Mouse (Mus musculus) layer of hippocampus, adult 8-10 months (tissue): ENCODE results near the gene Gm3285. TPM values are rescaled to one million over a fixed set of nuclear protein-coding genes. Genes with fewer than 3 reads are reported as not detected.
A peak's percentile ranks its signal among the peaks of the same experiment; 100 is the strongest.

Experiments used
- DNase-seq, 2 experiments: peaks; one replicate each; pipeline ENCODE4 v3.0.0; 2022; ENCODE audit warnings: low spot score in 2 of 2
- total RNA-seq, 4 experiments: library from RNA; stranded (reverse); gene quantifications; 2 replicates each; pipeline ENCODE4 v1.2.4; 2022

The Gm3285 gene
- not detected for total RNA-seq

DNA sequence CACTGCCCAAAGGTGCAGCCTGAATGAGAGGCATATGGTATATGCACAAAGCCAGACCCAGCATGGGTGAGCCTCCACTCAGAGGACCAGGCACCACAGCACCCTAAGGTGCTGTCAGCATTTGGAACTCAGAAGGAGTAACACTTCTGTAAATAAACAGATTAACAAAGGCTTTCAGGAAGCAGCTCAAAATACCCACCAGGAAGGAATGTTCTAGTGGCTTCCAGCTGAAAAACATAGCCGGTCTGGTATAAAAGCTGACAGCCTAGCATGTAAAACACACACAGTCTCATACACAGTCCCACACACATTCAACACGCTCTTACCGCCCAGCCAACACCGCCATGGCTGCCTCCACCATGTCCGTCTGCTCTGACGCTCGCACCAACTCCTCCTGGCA is at the start of gene Gm3285:
Gene Gm3285, plus strand, starts transcription at position 301 of the 400 bp plus-strand sequence.
- no peak for DNase-seq

DNA sequence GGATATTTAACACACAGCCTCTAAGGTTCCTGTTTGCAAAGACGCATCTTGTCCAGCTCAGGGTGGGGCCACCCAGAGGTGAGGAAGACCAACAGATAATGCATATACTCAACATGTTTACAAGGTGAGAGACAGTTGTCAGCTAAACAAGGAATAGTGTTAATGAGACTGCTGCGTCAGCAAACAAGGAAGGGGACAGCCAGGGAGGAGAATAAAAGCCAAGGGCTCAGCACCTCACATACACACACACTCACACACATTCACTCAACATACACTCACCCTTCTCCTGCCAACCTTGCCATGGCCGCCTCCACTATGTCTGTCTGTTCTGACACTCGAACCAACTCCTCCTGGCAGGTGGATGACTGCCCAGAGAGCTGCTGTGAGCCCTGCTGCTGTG is 47.4 kb upstream of the Gm3285 start, which contains the start of gene Gm2696:
Gene Gm2696, plus strand, starts transcription at position 301 of the 400 bp plus-strand sequence.
- no peak for DNase-seq

DNA sequence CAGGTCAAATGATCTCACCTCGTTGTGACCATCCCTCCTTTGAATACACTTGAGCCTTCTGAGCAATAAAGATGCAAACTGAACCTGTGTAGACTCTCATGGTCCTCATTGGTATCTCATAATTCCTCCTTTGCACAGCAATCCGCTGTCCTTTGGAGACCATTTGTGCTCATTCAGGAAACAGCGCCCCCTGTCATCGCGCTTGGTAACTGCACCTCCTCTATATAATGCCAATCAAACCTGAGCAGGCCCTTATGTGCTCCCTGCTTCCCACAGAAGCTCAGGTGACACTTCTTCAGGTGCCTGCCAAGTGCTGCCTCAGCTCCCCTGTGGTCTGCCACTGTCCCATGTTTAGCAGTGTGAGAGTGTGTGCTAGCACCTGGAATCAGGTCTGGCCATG is 46.3 kb upstream of the Gm3285 start:
- no peak for DNase-seq

DNA sequence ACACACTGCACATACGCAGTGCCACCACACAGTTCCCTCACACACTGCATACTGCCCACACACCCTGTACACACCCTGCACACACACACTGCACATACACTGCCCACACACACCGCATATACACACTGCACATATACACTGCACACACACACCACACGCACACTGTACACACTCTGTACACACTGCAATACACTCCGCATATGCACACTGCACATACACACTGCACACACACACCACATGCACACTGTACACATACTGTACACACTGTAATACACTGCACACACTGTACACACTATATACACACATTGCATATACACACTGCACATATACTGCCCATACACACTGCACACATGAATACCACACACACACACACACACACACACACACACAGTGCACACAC is 43.3 kb upstream of the Gm3285 start:
- no peak for DNase-seq

DNA sequence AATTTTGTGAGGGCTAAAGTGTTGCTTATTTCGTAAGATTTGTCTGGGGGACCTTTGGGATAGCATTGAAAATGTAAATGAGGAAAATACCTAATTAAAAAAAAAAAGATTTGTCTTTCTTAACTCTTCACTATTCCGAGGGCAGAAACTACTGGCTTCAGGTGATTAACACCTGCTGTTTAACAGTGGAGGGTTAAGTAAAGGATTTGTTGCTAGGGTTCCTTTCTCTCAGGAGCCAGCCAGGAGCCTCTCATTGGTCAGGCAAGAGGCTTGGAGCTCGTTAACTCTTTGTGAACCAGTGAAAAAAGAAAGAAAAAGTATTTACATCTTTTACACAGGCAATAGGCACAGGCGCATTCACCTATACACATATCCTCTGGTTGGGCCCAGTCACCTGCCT is 42.6 kb upstream of the Gm3285 start:
- DNase-seq = no peak

DNA sequence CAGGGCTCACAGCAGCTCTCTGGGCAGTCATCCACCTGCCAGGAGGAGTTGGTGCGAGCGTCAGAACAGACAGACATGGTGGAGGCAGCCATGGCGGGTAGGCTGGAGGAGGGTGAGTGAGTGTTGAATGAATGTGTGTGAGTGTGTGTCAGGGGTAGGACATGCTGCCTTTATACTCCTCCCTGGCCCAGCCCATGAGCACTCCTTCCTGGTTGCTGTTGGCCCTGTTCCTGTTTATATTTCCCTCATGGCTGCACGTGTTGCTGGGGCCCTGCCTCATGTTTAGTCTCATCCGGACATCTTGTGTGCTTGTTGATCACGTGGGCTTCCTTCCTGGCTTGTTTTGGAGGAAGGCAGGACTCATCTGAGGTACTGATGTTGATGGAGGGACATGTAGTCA is 34.8 kb upstream of the Gm3285 start, which contains the start of gene Krtap10-4:
Gene Krtap10-4, minus strand, starts transcription at position 145 of the 400 bp plus-strand sequence.
- no peak for DNase-seq

DNA sequence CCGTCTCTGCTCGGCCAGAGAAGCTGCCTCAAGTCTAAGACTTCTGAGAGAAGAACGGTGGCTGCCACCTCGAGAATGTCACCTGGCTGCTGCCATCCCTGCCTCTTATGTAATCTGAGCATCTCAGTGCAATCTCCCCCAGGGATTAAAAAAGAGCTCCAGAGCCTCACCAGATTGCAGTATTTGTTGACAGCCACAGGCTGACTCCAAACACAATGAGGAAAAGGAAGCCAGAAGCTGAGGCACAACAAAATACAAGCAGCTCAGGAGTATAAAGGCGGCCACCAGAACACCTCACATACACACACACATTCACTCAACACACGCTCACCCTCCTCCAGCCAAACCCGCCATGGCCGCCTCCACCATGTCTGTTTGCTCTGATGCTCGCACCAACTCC is 26.1 kb upstream of the Gm3285 start, which contains the start of gene Krtap10-10:
Gene Krtap10-10, plus strand, starts transcription at position 301 of the 400 bp plus-strand sequence.
- DNase-seq = no peak

DNA sequence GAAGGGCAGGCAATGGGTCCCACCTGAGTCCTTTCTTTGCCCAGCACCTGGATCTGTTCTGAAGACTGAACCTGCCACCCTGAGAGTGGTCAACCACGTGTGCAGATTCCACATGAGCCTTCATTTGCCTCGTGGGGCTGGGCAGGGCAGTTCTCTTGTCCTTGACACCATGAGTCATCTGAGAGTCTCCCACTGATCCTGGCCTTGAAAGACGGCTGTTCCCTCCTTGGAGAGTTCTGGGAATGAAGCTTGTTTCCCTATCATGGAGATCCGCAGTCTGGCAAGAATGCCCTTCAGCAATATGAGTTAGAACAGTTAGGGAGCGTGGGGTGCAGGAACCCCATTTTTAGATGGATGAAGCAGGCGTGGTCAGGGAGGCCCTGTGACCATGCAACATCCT is 22.8 kb upstream of the Gm3285 start:
- DNase-seq = no peak

DNA sequence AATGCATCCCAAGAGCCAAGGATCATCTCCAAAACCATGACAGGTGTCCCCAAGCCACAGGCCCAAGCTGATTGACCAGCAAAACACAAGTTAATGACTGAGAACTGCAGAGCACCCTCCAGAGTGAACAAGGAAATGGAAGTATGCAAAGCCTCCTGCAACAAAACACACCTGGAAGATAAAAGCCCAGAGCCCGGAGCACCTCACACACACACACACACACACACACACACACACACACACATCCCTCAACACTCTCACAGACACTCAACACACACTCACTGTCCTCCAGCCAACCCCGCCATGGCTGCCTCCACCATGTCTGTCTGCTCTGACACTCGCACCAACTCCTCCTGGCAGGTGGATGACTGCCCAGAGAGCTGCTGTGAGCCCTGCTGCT is 15.3 kb upstream of the Gm3285 start, which contains the start of gene Gm36176:
Gene Gm36176, plus strand, starts transcription at position 301 of the 400 bp plus-strand sequence.
- no peak for DNase-seq

DNA sequence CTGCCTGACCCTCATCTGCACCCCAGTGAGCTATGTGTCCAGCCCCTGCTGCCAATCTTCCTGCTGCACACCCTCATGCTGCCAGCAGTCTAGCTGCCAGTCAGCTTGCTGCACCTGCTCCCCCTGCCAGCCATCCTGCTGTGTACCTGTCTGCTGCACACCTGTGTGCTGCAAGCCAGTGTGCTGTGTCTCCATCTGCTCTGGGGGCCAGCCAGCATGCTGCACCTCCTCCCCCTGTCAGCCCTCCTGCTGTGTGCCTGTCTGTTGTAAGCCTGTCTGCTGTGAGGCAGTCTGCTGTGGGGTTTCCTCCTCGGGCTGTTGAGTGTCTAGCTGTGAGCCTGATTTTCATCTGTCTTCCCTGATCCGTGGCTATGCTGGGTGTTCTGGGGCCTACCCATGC is 14.8 kb upstream of the Gm3285 start:
- DNase-seq = no peak

DNA sequence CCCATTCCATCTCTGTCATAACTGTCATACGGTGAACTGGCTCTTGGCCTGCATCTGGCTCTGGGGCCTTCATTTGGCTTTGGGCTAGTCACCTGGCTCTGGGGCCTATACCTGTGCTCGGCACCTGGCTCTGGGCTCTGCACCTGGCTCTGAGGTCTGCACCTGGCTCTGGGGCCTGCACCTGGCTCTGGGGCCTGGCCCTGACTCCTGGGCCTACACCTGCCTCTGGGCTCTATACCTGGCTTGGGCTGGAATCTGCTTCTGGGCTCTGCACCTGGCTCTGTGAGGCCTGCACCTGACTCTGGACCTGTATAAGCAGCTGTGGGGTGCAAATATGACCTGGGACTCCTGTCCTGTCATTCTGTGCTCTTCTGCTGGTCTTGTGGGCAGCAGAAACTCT is 14.2 kb upstream of the Gm3285 start:
- DNase-seq = no peak

DNA sequence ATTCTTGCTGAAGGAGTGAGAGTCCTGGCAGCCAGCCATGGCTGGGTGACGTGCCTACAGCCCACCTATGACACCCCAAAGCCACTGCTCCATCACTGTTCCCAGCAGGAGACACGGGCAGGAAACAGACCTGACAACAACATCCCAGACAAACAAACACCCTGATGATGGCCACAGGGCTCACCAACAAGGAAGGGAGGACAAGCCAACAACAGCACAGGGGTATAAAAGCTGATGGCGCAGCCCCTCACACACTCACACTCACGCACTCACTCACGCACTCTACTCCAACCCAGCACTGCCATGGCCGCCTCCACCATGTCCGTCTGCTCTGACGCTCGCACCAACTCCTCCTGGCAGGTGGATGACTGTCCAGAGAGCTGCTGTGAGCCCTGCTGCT is 9.2 kb upstream of the Gm3285 start, which contains the start of gene Gm10318:
Gene Gm10318, plus strand, starts transcription at position 301 of the 400 bp plus-strand sequence.
- DNase-seq = no peak

DNA sequence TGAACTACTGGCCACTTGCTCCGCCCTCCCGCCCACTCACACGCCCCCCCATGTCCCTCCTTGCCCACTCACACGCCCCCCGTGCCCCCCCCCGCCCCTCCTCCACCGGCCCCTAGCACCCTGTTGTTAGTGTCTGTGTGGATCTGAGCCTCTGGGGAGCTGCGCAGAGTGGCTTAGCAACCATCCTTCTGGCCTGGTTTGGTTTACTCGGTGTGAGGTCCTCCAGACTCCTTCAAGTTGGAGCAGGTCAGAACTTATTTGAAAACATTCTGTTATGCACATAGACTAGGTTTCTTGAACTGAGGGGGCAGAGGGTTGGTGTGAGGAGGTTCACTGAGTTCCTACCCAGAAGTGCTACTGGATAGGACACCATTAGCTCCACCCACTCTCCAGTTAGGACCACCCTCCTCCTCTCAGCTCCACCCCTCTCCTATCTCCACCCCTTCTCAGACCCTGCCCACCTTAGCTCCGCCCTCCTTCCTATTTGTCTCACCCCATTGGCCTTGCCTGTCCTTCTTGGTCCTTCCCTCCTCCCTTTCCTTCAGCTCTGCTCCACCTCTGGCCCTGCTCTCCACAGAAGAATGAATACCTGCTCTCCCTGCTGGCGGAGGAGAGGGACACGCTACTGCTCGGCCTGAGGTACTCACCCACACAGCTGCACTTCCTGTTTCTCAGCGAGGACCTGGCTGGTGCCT is 2.4 kb downstream of the Gm3285 start:
- DNase-seq = no peak

DNA sequence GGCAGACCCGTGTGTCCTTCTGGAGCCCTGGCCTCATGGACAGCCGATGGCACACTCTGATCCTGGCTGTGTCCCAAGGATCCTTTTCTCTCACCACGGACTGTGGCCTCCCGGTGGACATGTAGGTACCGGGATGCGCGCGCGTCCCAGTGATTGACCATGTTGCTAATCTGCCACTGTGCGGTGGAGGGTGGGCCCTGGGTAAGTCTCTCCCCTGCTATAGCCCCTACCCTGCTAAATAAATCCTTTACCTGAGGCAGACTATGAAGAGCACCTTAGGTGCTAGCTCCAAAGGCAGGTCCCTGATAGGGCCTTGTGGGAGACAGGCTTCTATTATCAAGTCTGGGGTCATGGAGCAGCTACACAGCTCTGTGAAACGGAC is 3.0 kb downstream of the Gm3285 start:
- DNase-seq = no peak

DNA sequence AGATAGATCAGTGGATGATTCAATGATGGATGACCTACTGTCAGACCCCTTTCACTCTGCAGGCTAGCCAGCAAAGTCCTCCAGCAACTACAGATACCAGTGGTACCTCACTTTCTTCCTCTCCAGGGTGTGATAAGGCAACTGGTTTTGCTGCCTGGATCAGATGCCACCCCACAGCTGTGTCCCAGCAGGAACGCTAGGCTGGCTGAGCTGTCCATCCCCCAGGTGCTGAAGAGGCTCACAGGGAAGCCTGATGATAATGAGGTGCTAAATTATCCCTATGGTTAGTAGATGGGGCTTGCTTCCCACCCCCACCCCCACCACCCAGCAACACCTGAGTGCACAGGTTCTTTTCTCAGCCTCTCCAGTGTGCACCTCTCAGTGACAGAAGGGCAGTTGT is 5.8 kb downstream of the Gm3285 start:
- DNase-seq = no peak

DNA sequence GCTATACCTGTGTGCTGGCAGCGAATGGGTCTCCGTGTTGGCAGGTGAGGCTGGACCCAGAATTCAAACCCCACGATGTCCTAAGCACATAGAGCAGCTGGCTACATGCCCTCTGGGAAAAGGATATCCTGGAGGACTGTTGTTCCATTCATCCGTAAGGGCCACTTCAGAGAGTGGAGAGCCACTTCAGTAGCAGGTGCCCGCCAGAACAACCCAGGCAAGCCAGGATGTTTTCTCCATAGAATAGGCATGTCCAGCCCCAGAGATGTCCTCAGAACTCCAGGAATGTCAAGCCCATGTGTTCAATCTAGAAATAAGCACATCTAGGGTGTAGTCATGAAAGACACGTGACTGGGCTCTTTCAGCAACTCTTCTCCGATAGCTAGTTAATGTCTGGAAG is 7.9 kb downstream of the Gm3285 start:
- no peak for DNase-seq

DNA sequence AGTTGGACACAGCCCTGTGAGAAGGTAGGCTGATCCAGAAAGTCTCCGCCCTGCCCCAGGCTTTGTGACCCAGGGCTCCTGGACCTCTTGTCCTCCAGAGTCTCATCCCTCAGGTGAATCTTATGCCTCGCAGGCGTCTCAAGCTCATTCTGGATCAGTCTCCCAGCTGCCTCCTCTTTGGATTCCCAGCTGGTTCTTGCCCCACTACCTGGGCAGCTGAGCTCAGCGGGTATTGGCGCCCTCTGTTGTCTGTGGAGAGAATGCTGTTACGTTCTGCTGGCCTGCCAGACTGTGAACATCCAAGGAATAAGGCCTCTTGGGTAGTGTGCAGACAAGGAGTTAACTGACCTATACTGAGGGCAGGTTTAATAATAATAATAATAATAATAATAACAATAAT is 17.2 kb downstream of the Gm3285 start:
- DNase-seq = peak in 1 of 2 experiments; percentile 33

DNA sequence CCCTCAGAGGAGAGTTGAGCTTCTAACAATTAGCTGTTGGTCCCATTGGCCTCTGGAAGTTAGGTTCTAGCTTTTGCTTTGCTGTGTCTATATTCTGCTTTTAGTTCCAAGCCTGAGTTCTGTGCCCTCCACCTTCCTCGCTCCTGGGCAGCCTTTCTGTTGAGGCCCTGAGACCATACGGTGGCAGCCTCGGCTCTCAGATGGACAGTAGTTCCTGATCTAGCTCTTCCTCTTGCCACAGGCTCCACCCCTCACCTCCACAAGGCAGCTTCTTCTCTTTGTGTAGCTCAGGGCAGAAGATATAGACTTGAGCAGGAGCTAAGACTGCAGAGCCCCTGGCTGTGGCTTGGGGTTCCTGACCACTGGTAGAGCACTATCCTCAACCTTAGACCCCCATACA is 18.5 kb downstream of the Gm3285 start:
- no peak for DNase-seq

DNA sequence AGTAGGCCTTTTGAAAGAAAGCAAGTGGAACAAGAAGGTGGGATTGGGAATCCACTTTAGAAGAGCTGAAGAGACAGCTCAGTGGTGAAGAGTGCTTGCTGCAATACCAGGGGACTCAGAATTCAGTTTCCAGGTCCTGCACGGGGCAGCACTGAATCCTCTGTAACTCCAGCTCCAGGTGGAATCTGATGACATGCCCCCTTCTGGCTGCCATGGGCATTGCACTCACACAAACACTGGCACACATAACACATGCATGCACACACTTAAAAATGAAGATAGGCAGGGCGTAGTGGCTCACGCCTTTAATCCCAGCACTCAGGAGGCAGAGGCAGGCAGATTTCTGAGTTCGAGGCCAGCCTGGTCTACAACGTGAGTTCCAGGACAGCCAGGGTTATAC is 20.8 kb downstream of the Gm3285 start:
- no peak for DNase-seq

DNA sequence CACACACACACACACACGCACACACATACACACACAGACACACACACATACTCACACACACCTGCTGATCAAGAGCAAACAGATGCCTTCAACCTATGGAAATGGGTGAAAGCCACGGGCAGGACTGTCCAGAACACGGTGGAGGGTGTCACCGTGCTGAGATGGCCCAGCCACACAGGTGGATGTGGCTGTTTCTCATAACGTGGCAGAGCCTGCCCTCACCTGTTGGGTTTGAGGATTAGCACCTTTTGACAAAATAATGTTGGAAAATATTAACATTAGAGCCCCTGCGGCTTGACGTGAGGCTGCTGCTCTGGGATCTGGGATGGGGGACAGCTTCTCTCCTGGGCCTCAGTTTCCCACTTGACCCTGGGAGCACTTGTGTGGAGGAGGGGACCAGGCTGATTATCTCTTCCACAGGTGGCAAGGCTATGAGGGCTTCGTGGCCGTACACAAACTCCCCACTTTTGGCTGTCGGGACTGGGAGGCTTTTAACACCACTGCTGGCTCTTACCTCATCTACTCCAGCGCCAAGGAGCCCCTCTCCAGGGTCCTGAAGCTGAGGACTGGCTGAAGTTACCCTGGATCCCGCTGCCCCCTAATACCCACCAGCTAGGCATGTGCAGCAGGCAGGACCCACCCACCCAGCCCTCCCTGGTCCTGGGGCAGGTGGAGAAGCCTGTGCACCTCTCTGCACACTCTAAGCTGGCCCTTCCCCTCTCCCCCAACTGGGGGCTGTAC is 24.4 kb downstream of the Gm3285 start:
- no peak for DNase-seq

DNA sequence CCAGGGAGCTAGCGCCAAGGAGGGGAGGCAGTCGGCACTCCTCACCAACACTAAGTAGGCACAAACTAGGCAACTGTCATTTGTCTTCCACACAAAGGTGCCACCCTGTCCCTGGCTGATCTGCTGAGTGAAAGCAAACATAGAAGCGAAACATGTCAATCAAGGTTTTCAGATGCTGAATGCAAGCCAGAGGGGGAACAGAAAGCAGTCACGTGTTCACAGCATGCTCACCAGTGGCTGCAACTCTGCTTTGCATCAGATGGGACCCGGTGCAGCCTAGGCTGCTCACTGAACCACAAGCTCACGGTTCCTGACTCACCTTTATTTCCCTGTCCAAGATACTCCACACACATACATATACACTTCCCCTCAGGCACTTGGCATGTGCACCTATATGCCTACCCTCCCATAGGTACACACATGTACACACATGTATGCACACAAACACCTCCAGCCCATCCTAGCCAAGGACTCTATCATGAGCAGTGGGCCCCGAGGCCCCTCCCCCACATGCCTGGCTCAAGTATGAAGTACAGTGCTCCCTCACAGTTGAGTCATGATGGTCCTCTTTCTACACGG is 29.3 kb downstream of the Gm3285 start:
- no peak for DNase-seq

DNA sequence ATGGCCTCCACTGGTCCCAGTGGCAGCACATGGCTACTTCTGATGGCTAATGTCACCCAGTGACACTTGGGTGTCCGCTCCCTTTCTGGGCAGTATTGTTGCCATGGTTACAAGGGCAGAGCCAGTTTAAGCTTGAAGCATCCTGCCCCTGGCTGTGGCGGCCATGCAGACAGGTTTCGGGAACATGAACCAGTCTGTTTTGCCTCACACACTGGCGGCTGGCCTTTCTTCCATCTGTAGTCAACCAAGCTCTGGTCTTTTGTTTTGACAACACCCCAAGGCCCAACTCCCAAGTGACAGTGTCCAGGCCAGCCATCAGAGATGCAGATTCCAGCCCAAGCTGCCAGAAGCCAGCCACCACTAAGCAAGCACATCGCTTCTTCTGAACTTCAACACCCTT is 33.8 kb downstream of the Gm3285 start:
- DNase-seq = no peak
